Mouse (Mus musculus) neutrophil, adult 5-6 weeks (primary cell): ENCODE data around the gene Sart3. TPM values are rescaled to one million over a fixed set of nuclear protein-coding genes. Genes with fewer than 3 reads are reported as not detected.
A peak's percentile ranks its signal among the peaks of the same experiment; 100 is the strongest.
"Not testable (repeated sequence)": the region's sequence is repeated elsewhere in the genome, so short reads cannot be mapped to it uniquely, and the experiment has no call there.

Experiments
- ATAC-seq: fragments of 151-379, 151-347 bp; 2 replicates; pipeline ENCODE4 v1.8.0; 2017; ENCODE audit warnings: mild to moderate bottlenecking, moderate TSS enrichment; ENCODE audit not compliant: insufficient number of reproducible peaks, poor library complexity, low FRiP score, severe bottlenecking; ENCODE audit errors: extremely low read depth
- total RNA-seq: library from RNA; stranded (forward); fragments of 200-1000 nt; gene quantifications from 2 replicates; pipeline ENCODE4 v1.2.3, GENCODE M21; 2017

The Sart3 gene
- total RNA-seq = 46.8 and 50.5 TPM in 2 replicates

GRCm38 (mm10) chr5:113772450-113772895 lies at the start of gene Sart3, which contains the start of gene Iscu:
Gene Sart3 (minus strand): TSS chr5:113772510.
Gene Iscu (plus strand): TSS chr5:113772748.
- ATAC-seq = peak; percentile 60

- no peak for ATAC-seq
Measured at GRCm38 (mm10) chr5:113818572-113818971, 46.3 kb upstream of the Sart3 start.

- ATAC-seq = peak; percentile 63
Measured at GRCm38 (mm10) chr5:113815638-113816152, 43.4 kb upstream of the Sart3 start.

- no peak for ATAC-seq
Measured at GRCm38 (mm10) chr5:113815041-113815389, 42.7 kb upstream of the Sart3 start.

- ATAC-seq = no peak
Measured at GRCm38 (mm10) chr5:113814111-113815040, 42.1 kb upstream of the Sart3 start.

GRCm38 (mm10) chr5:113813608-113814007 lies 41.3 kb upstream of the Sart3 start:
- ATAC-seq = no peak

- no peak for ATAC-seq
Measured at GRCm38 (mm10) chr5:113812638-113813037, 40.3 kb upstream of the Sart3 start.

- ATAC-seq = not testable (repeated sequence)
Measured at GRCm38 (mm10) chr5:113811824-113812420, 39.6 kb upstream of the Sart3 start.

GRCm38 (mm10) chr5:113810111-113810510 lies 37.8 kb upstream of the Sart3 start:
- ATAC-seq = no peak

- ATAC-seq = no peak
Measured at GRCm38 (mm10) chr5:113808177-113808576, 35.9 kb upstream of the Sart3 start.

GRCm38 (mm10) chr5:113807712-113808111 lies 35.4 kb upstream of the Sart3 start:
- no peak for ATAC-seq

- no peak for ATAC-seq
Measured at GRCm38 (mm10) chr5:113806414-113806813, 34.1 kb upstream of the Sart3 start.

- ATAC-seq = peak; percentile 87
Measured at GRCm38 (mm10) chr5:113805301-113805700, 33.0 kb upstream of the Sart3 start.

GRCm38 (mm10) chr5:113804395-113804966 lies 32.2 kb upstream of the Sart3 start:
- no peak for ATAC-seq

GRCm38 (mm10) chr5:113800280-113800679 lies 28.0 kb upstream of the Sart3 start, which contains the start of gene Tmem119:
Gene Tmem119 (minus strand): TSS chr5:113800516.
- ATAC-seq = no peak

GRCm38 (mm10) chr5:113799691-113800090 lies 27.4 kb upstream of the Sart3 start:
- ATAC-seq = no peak

- no peak for ATAC-seq
Measured at GRCm38 (mm10) chr5:113798525-113798924, 26.2 kb upstream of the Sart3 start.

GRCm38 (mm10) chr5:113797149-113797882 lies 25.0 kb upstream of the Sart3 start:
- no peak for ATAC-seq
